Mouse (Mus musculus): ENCODE measurements at regions not wholly inside any gene's neighbourhood (a gene's known extent, or its start where the extent isn't known, plus 50 kb on each side); places are given as distances from the start of the nearest gene placed in this dataset.

DNA sequence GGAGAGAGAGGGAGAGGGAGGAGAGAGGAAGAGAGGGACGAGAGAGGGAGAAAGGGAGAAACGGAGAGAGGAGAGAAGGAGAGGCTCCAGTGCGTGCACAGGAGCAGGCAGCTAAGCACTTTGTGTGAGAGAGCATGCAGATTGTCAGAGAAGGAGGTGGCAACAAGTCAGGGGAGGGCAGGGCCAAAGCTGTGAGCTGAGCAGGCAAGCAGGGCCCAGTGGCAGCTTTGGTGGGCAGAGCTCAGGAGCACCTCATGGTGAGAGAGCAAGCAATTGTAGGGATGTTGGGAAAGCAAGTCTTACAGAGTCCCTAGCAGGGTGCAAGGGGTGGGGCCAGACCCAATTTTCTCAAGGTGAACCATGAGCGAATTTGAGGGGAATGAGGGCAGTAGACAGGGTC lies 234.3 kb upstream of the Hey2 start:
- ChIA-PET CTCF (no interaction called here), POLR2A (no interaction called here)

DNA sequence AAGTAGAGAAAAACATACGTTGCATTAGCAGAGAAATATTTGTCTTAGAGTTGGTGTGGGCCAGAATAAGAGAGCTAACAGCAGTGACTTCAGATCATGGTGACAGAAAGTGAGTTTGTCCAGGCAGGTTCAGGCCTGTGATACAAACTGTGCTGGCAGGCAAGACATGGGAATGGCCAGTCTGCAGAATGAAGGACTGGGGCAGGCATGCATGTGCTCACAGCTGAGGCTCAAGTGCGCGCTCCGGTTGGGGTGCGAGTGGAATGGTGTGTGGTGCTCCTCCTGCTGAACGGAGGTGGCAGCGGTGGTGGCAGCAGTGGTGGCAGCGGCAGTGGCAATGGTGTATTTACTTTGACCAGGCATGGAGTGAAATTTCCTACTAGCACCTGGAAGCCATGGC lies 233.8 kb upstream of the Hey2 start:
- POLR2A ChIA-PET: no interaction called here
- CTCF ChIA-PET: no interaction called here

DNA sequence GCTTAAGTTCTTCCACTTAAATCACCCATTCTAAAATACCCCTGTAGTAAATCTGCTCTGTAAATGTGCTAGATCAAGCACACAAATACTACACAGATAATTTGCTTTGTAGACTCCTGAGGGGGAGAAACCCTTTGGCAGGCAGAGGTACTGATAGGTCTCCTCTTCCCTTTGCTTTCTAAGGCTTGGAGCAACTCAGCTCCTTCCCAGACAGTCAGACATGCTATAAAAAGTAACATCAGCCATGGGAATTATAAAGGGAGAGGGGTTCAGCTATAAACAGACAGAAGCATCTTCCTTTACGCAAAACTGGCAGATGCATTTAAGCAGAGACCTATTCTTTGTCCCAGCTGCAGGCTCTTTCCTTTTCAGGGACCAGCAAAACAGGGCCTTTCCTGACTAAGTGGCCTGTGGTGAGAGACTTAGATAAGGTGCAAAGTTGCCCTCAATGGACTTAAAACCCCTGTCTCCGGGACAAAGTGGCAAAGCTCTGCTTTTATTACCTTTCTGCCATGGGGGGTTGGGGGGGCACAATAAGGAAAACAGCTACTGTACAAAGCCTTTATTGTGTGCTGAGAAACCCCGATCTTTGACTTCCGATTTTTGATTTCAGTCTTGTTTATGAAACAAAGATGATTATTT lies 231.5 kb upstream of the Hey2 start:
- ChIA-PET CTCF (no interaction called here), POLR2A (no interaction called here)

DNA sequence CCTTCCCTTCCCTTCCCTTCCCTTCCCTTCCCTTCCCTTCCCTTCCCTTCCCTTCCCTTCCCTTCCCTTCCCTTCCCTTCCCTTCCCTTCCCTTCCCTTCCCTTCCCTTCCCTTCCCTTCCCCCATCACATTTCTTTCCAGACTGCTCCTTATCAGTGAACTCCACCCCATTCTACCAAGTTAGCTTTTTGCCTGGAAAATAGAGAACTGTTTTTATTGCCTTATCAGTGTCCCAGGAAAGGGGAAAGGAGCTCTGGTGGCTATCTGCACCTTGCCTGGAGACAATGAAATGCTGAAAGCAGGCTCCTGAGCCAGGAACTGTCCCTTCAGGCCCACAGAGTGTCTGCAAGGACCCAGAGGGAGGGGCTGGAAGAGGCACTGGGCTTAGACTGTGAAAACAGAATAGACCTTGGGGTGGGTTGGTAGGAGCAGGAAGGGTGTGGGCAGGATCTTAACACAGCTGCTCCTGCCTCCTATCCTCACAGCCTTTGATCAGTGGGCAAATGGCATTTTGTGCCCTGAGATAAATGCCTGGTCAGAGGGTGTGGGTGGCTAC lies 226.1 kb upstream of the Hey2 start:
- CTCF ChIA-PET: no interaction called here

DNA sequence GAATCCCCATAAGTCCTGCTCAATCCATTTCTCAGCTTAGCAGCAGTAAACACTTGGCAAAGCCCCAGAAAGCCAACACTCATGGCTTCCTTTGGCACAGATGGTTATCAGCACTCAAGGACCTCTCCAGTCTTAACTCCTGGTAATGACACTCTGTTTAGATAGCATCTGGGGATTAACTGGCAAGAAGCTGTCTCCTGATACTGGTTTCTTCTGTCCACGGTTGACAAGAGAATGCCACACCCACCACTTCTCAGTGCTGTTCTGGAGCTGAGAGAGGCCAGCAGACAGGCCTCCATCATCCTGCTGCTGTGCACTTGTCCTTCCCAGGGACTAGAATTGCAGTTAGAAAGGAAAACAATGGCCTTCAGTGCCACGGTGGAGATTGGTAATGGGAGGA lies 220.1 kb upstream of the Hey2 start:
- CTCF ChIA-PET: no interaction called here
- POLR2A ChIA-PET: interaction anchor here in 1 of 4 experiments (1.3 kb wide), 1 partner anchor 250 kb away, joined by 3 read pairs; the partner anchor contains the start of gene Hddc2

More for the DNA sequence above, 226.1 kb upstream of the Hey2 start:
- POLR2A ChIA-PET: no interaction called here

DNA sequence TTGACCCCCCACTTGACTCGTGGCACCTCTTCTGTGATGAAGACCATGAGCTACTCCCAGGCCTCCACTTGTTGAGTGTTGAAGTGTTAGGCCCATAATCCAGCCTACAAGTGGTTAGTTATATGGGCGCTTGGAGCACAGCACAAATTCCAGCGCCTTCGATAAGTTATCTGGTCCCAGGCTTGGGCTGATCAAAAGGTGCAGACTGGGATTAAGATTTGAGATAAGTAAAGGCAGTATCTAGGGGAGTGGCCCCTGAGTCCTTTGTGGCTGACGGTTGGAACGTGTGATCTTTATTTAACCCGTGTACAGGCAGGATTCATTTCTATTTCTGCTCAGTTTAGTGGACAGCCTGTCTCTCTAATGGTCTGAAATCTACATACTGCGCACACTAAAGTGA lies 210.7 kb upstream of the Hey2 start:
- CTCF ChIA-PET: no interaction called here
- POLR2A ChIA-PET: no interaction called here

DNA sequence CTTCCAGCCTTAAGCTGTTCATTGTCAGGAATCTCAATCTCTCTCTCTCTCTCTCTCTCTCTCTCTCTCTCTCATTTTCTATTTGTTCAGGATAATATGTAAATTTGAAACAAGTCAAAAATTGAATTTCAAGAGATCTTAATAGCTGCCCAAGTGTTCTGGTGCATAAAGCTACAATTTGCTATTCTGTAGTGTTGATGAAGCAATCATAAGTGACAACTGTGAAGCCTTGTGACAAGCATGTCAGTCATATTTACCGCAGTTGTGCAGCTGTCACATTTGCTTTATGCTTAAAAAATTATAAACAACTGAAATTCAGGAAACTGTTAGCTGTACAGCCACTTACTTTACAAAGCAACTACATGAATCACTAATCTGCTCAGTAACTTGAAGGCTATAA lies 208.6 kb upstream of the Hey2 start:
- POLR2A ChIA-PET: no interaction called here
- CTCF ChIA-PET: no interaction called here

DNA sequence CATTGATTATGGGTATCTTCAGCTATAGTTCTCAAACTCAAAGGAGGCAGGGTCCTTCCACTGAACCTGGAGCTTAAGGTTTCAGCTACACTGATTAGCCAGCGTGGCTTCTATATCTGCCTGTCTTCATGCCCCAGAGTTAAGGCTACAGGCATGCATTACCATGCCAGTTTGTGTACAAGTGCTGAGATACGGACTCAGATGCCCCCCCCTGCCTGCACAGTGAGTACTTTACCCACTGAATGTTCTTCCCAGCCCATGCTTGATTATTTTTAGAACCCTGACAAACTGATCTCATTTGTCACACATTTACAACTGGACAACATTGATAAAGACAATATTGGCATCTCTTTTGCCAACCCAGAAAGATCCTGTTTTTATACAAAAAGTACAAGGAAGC lies 206.8 kb upstream of the Hey2 start:
- POLR2A ChIA-PET: no interaction called here
- CTCF ChIA-PET: no interaction called here

DNA sequence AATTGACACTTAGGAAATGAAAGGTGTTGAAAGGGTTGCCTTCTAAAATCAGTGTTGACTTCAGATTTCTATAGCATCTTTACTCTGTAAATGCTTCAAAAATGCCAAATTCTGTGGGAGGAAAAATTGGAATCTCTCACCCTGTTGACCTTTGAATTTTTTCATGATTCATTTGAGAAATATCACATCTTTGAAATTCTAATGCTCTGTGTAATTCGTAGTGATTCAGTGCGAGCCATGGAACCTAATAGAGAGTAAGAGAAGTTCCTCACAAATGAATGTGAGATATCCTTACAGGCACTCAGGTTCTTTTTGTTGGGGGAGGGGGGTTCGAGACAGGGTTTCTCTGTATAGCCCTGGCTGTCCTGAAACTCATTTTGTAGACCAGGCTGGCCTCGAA lies 193.0 kb upstream of the Hey2 start:
- ChIA-PET CTCF (no interaction called here), POLR2A (interaction anchor here in 1 of 4 experiments (0.6 kb wide), 1 partner anchor 9 kb away, joined by 3 read pairs; no protein-coding TSS in a partner anchor)

DNA sequence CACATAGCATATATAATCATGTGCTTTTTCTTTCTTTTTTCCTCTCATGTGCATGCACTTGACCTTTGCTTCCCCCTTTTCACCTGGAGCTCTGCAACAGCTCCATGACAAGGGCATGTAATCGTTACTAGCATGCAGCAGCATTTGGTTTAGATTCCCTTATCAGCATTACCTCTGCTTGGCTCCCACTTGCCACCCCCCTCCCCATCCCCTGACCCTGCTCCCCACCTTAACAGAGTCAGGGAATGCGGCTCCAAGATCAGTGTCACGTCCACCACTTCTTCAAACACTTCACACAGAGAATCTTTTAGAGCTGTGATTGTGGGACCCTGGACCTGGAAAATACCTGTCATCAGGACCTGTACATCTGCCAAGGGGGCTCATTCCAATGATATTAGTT lies 192.2 kb upstream of the Hey2 start:
- CTCF ChIA-PET: no interaction called here
- POLR2A ChIA-PET: no interaction called here

DNA sequence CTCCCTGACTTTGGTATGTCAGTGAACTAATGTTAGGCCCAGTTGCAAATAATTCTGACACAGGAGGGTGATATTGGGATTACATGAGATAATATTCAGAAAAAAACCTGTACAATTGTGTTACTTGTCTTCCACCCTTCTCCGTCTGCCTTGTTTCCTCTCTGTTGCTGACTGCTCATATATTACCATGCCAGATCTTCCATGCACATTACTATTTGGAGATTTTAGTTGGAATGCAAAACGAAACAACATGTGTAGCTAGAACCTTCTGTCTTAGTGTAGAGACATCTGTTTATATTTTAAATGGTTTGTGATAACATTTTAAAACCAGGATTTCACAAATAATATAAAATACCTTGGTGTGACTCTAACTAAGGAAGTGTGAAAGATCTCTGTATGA lies 188.1 kb upstream of the Hey2 start:
- CTCF ChIA-PET: no interaction called here
- POLR2A ChIA-PET: no interaction called here

DNA sequence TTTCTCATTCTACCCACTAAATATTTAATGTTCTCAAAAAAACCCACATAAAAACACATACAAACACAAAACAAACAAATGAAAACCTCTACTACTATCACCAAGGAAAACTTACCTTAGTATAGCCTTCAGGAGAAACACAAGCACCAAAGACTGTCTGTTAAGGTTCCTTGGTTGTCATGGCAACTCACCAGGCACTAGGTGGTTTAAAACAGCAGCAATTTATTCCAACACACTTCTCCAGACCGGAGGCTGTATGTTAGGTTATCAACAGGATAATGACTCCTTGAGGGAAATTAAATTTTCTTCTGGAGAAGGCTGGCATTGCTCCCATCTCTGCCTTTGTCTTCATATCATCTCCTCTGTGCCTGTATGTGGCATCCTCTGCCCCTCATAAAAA lies 183.8 kb upstream of the Hey2 start:
- CTCF ChIA-PET: no interaction called here

DNA sequence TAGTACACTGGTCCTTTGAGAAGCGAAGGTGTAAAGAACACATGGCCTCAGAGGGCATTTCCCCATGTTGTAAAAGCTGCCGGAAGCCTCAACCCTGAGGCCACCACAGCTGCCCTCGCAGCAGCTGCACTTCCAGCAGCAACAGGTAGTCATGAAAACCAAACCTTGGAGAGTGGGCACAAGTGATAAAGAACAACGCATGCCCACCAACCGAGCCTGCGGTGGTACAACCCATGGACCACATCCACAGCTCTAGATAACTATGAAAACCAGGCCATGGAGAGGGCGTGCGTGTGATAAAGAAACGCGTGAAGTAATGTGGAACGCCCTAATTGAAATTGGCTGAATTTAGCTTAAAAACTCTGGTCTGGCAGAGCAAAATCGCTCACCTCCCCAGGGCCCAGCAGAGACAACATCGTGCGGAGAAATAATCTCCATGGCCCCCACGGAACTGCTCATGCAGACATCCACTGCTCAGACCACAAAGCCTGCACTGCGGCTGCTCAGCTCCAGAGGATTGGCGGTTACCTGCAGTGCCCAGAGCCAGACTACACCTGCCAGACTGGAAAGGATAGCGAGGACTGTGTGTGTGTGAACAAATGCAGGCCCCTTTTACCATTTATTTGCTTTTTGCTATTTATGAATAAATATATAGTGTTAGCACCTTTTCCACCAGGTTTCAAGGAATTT lies 170.2 kb upstream of the Hey2 start:
- CTCF ChIA-PET: no interaction called here
- POLR2A ChIA-PET: no interaction called here

More for the DNA sequence above, 183.8 kb upstream of the Hey2 start:
- POLR2A ChIA-PET: no interaction called here

DNA sequence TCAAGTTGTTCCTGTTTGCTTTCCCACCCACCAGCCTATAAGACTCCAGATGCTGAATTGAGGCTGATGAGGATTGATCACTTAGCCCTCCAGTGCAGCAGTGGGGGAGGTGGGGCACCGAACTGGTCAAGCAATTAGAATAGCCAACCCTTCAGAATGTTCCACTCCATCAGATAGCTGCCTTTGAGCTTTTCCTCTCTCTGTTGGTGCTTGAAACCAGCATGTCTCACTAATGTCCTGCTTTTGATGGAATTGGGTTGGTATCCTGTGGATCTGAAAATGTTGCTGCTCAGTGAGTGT lies 167.3 kb upstream of the Hey2 start:
- ChIA-PET POLR2A (no interaction called here), CTCF (no interaction called here)

DNA sequence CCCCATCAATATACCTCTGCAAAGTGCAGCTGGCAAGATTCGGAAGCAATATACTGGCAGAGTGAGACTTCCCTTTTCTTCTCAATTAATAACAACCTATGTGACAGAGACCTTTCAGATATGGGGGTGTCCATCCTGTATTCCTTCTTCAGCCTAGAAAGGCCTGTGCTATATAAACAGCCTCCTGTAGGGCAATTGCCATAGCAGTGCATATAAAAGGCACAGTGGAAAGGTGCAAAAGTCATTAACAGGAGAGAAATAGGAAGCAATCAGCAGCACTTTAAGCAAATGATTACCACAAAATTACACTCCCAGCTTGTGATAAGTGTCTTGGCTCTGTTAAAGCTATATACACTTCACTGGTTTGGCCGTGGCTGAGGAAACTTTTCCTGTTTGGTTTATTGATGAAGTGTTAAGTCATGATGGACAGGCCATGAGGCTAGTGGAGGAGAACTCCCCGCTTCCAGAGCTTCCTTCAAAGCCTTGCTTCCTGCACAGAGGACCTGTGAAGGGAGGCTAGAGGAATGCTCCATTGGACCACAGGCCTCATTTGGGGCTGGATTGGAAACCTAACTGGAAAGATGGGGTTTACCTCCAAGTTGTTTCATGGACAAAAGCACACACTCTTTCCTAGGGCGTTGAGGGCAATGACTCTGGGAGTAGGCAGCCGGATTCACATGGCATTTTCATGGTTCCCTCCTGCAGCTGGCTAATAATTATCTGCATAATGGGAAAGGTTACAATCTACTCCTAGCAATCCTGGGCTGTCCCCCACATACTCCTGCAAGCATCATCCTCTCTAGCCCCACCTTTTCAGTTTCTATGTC lies 166.7 kb upstream of the Hey2 start:
- POLR2A ChIA-PET: no interaction called here
- CTCF ChIA-PET: no interaction called here

DNA sequence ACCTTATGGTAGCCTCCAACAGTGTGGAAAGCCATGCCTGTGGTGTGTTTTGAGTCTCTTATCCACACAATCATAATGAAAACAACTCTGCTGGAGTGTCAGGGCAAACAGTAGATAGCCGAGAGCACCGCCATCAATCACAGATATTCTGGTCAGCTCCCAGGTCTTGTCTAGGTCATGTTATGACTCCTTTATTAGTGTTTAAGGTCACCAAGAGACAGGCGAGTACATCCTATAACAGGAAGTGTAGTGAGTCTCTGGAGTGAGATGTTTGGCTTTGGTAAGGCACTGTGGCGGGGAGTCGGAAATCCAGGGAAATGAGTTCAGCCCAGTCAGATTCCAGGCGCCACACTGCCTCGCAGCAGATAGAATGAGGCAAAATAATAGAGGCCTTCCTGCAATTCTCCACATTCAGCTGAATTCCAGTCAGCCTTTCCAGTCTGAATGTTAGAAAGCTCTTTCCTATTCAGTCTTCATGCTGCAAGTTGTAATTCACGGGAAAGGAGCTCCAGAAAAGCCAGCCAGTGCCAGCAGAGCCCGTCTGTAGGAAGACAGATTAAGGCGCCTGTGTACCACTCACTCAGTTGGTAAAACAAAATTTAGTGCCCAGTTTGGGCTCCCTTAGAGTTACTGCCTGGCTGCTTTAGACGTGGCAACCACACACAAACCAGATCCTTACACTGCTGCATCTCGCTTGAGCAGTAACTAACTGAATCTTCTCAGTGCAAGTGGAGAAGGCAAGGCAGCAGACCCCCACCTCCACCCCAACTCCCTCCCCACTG lies 155.8 kb upstream of the Hey2 start:
- ChIA-PET POLR2A (interaction anchor here in 1 of 4 experiments (0.7 kb wide), 1 partner anchor 361 kb away, joined by 3 read pairs; no protein-coding TSS in a partner anchor), CTCF (interaction anchor here in 1 of 4 experiments (0.6 kb wide), 2 partner anchors 42 to 230 kb away, joined by 3 read pairs; no protein-coding TSS in a partner anchor)

DNA sequence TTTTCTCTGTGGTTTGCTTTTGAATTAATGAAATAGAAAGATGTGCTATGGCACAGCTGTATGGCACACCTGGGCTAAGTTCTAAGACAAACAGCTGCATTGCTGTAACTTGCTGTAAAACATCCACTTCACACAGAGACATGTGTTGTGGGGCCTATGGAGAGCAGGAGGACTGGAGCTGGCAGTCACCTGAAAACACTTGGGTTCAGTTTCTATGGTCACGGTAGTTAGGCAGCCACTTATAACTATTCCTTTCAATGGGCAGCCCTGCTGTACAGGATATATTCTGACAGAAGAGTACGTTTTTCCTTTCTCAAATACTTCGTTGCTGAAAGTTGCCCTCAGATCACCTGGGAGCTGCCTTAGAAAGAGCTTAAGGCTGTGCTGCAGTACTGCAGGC lies 149.6 kb upstream of the Hey2 start:
- ChIA-PET POLR2A (no interaction called here), CTCF (no interaction called here)

DNA sequence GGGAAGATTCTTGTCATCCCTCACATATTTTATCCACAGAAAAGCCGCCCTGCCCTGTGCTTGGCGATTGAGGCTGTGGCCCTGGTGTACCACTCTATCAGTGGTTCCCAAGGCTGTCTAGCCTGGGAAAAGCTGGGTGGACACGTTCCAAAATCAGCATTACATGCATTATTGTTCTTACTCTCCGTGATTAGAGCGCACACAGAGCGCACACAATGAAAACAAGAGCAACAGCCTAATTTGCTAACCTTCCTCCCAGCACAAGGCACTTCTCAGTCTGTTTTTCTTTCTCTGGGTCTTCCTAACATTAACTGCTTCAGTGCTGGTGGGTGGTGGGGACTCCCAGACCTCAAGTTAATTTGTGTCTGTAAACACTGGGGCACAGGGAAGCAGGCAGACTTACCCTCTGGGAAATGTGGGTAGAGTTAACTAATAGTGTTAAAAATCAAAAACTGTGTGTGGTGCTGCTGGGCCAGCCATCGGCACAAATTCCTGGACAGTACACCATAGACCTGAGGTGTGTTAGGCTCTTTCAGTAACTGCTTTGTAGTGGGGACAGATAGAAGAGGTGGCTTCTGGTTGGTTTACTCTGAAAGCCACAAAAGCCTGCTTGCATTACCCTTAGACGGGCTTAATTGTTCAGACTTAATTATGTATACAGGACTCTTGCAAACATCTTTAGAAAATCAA lies 137.8 kb upstream of the Hey2 start:
- ChIA-PET CTCF (no interaction called here), POLR2A (no interaction called here)

DNA sequence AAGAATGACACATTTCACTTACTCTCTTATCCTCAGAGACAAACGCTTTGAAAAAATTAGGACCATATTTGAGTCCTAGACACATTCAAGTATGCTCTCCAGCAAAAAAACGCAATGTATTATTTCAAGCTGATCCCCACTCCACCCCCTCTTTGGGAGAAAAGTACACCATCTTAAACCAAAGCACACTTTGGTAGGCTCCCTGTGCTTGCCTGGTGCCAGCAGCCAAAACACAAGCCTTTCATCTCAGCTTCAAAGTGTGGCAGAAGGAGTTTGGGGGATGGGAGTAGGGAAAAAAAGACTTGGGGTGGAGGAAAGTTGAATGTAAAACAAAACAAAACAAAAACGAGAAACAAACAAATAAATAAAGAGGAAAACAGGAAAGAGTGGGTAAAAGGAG lies 137.2 kb upstream of the Hey2 start:
- CTCF ChIA-PET: interaction anchor here in 1 of 4 experiments (0.6 kb wide), 1 partner anchor 351 kb away, joined by 3 read pairs; no protein-coding TSS in a partner anchor
- POLR2A ChIA-PET: no interaction called here

DNA sequence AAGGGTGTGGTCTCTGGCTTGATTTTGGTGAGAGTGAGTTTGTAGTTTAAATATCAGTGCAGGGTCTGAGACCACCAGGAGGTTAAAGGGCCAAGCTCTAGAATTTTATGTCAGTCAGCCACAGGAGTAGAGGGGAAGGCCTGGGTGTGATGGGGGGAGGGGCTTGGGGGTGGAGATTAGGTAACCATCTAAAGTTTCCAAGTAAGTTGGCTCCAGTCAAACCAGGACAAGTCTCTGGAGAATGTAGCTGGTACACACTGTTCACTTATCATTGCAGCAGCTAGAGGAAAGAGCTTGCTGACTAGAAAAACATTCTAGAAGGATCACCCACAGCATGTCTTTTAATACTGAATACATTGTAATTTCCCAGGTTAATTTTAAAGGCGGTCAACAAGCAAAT lies 123.6 kb upstream of the Hey2 start:
- ChIA-PET POLR2A (no interaction called here), CTCF (no interaction called here)
